Mouse (Mus musculus) CH12.LX (cell line): Measurements from ENCODE around the gene Hyou1. TPM values are rescaled to one million over a fixed set of nuclear protein-coding genes. Genes with fewer than 3 reads are reported as not detected.
A peak's percentile ranks its signal among the peaks of the same experiment; 100 is the strongest.

Experiments
- DNase-seq: peaks from one replicate; pipeline ENCODE4 v3.0.0-alpha.2; 2013; ENCODE audit errors: extremely low read depth
- H3K27ac ChIP-seq: 2 replicates; pipeline ENCODE4 v1.5.1; 2012; ENCODE audit warnings: low read depth, mild to moderate bottlenecking, control low read depth, moderate library complexity; ENCODE audit not compliant: insufficient read depth
- H3K27me3 ChIP-seq: replicated peaks from 2 replicates; pipeline ENCODE3; 2012; ENCODE audit warnings: inconsistent platforms
- H3K36me3 ChIP-seq, 2 experiments: replicated peaks in 1 of 2; 2 replicates each; pipeline versions ENCODE3 to v1.6.1; 2012; ENCODE audit warnings: inconsistent platforms in 1 of 2, low read length in 1 of 2, mild to moderate bottlenecking in 1 of 2, mixed read lengths in 1 of 2, moderate library complexity in 1 of 2; ENCODE audit not compliant: control insufficient read depth in 1 of 2, insufficient read depth in 1 of 2
- H3K4me1 ChIP-seq, 2 experiments: 2 replicates each; pipeline ENCODE4 v1.6.1; 2012; ENCODE audit warnings: inconsistent platforms in 1 of 2, moderate library complexity in 1 of 2; ENCODE audit not compliant: insufficient read depth in 2 of 2, control insufficient read depth in 1 of 2
- H3K4me2 ChIP-seq: 2 replicates; pipeline ENCODE4 v1.6.1; 2012; ENCODE audit warnings: low read depth, mild to moderate bottlenecking, control low read depth; ENCODE audit not compliant: poor library complexity, insufficient read depth, severe bottlenecking
- H3K4me3 ChIP-seq, 3 experiments: fragments of 150-350 bp in 1 of 3; sonication (generic) in 1 of 3; replicated peaks in 1 of 3; 2 replicates each; pipeline versions ENCODE3 to v1.5.1; 2011 to 2012; ENCODE audit warnings: low read depth in 2 of 3, low read length in 2 of 3, mild to moderate bottlenecking in 2 of 3, moderate library complexity in 2 of 3, control low read depth in 1 of 3, improper control_type of control experiment in 1 of 3, inconsistent platforms in 1 of 3, mixed read lengths in 1 of 3; ENCODE audit not compliant: poor library complexity in 1 of 3
- H3K79me2 ChIP-seq: replicated peaks from 2 replicates; pipeline ENCODE4 v1.6.1; 2012; ENCODE audit warnings: mild to moderate bottlenecking, moderate library complexity; ENCODE audit not compliant: control insufficient read depth, poor library complexity, insufficient read depth, severe bottlenecking; ENCODE audit errors: extremely low read depth
- H3K9ac ChIP-seq: 2 replicates; pipeline ENCODE4 v1.6.1; 2012; ENCODE audit warnings: low read depth, mild to moderate bottlenecking, control low read depth, moderate library complexity; ENCODE audit not compliant: insufficient read depth
- H3K9me3 ChIP-seq: replicated peaks from 2 replicates; pipeline ENCODE3; 2012; ENCODE audit warnings: low read length, inconsistent platforms, mixed read lengths
- CHD2 ChIP-seq: IDR thresholded peaks from 2 replicates; pipeline ENCODE4 v1.6.1; 2011; ENCODE audit warnings: low read length, improper control_type of control experiment
- CTCF ChIP-seq, 2 experiments: IDR thresholded peaks in 1 of 2; conservative IDR thresholded peaks in 1 of 2; 2 replicates each; pipeline ENCODE4 v1.5.1; 2011 to 2012; ENCODE audit warnings: low read depth in 2 of 2, low read length in 2 of 2, improper control_type of control experiment in 1 of 2, inconsistent platforms in 1 of 2, mild to moderate bottlenecking in 1 of 2, moderate library complexity in 1 of 2
- E2F4 ChIP-seq: IDR thresholded peaks from 2 replicates; pipeline ENCODE4 v1.6.1; 2011; ENCODE audit warnings: low read depth, low read length, improper control_type of control experiment; ENCODE audit not compliant: insufficient replicate concordance
- EP300 ChIP-seq: IDR thresholded peaks from 2 replicates; pipeline ENCODE4 v1.6.1; 2011; ENCODE audit warnings: low read length, improper control_type of control experiment
- GABPA ChIP-seq: IDR thresholded peaks from 2 replicates; pipeline ENCODE4 v1.6.1; 2012; ENCODE audit warnings: low read depth, low read length, improper control_type of control experiment, inconsistent platforms; ENCODE audit not compliant: insufficient replicate concordance
- IRF4 ChIP-seq: IDR thresholded peaks from 2 replicates; pipeline ENCODE4 v1.6.1; 2014; ENCODE audit warnings: low read depth, mild to moderate bottlenecking, inconsistent platforms, low read length, improper control_type of control experiment
- KAT2A ChIP-seq: IDR thresholded peaks from 2 replicates; pipeline ENCODE4 v1.6.1; 2012; ENCODE audit warnings: low read length, improper control_type of control experiment, inconsistent platforms; ENCODE audit not compliant: insufficient replicate concordance
- MAFK ChIP-seq: IDR thresholded peaks from 2 replicates; pipeline ENCODE4 v1.6.1; 2011; ENCODE audit warnings: low read length, improper control_type of control experiment; ENCODE audit not compliant: insufficient replicate concordance
- MAZ ChIP-seq: IDR thresholded peaks from 2 replicates; pipeline ENCODE4 v1.6.1; 2012; ENCODE audit warnings: low read depth, mild to moderate bottlenecking, inconsistent platforms, low read length, improper control_type of control experiment, moderate library complexity
- MEF2A ChIP-seq: IDR thresholded peaks from 2 replicates; pipeline ENCODE4 v1.6.1; 2014; ENCODE audit warnings: low read depth, mild to moderate bottlenecking, inconsistent platforms, low read length, improper control_type of control experiment, borderline replicate concordance
- MYC ChIP-seq: IDR thresholded peaks from 2 replicates; pipeline ENCODE4 v1.6.1; 2011; ENCODE audit warnings: low read depth, mild to moderate bottlenecking, improper control_type of control experiment, low read length
- NRF1 ChIP-seq: IDR thresholded peaks from 2 replicates; pipeline ENCODE4 v1.6.1; 2014; ENCODE audit warnings: low read depth, mild to moderate bottlenecking, inconsistent platforms, low read length, improper control_type of control experiment, moderate library complexity
- RAD21 ChIP-seq: IDR thresholded peaks from 2 replicates; pipeline ENCODE4 v1.6.1; 2011; ENCODE audit warnings: low read depth, mild to moderate bottlenecking, low read length, improper control_type of control experiment, moderate library complexity
- SMC3 ChIP-seq: IDR thresholded peaks from 2 replicates; pipeline ENCODE4 v1.6.1; 2011; ENCODE audit warnings: low read depth, low read length, improper control_type of control experiment
- TBP ChIP-seq: conservative IDR thresholded peaks from 2 replicates; pipeline ENCODE4 v1.6.1; 2011; ENCODE audit warnings: low read depth, low read length, improper control_type of control experiment
- UBTF ChIP-seq: IDR thresholded peaks from 2 replicates; pipeline ENCODE4 v1.6.1; 2012; ENCODE audit warnings: low read depth, mild to moderate bottlenecking, inconsistent platforms, low read length, improper control_type of control experiment, moderate library complexity
- USF1 ChIP-seq: IDR thresholded peaks from 2 replicates; pipeline ENCODE4 v1.6.1; 2014; ENCODE audit warnings: low read depth, mild to moderate bottlenecking, inconsistent platforms, low read length, improper control_type of control experiment
- USF2 ChIP-seq: conservative IDR thresholded peaks from 2 replicates; pipeline ENCODE4 v1.6.1; 2011; ENCODE audit warnings: low read depth, low read length, improper control_type of control experiment
- ZC3H11A ChIP-seq: IDR thresholded peaks from 2 replicates; pipeline ENCODE4 v1.6.1; 2012; ENCODE audit warnings: low read depth, mild to moderate bottlenecking, inconsistent platforms, low read length, improper control_type of control experiment
- ZKSCAN1 ChIP-seq: IDR thresholded peaks from 2 replicates; pipeline ENCODE4 v1.6.1; 2012; ENCODE audit warnings: low read depth, inconsistent platforms, low read length, improper control_type of control experiment, borderline replicate concordance
- ZMIZ1 ChIP-seq: IDR thresholded peaks from 2 replicates; pipeline ENCODE4 v1.6.1; 2012; ENCODE audit warnings: low read depth, mild to moderate bottlenecking, inconsistent platforms, low read length, improper control_type of control experiment
- dilution Hi-C: fragments of 300-500 bp; cut with MboI; formaldehyde crosslinking; loops from 2 replicates; pipeline ENCODE4 v1.14.3; 2020; ENCODE audit warnings: low sequenced_read_pairs; ENCODE audit not compliant: extremely low pct_unique_long_range_greater_than_20kb, extremely low pct_ligation_motif_present
- in situ Hi-C: fragments of 300-500 bp; cut with MboI; formaldehyde crosslinking; loops from 3 replicates; pipeline ENCODE4 v1.14.3; 2019; ENCODE audit warnings: low sequenced_read_pairs, low pct_ligation_motif_present, low pct_unique_long_range_greater_than_20kb, mixed read lengths
- polyA plus RNA-seq: library from polyadenylated mRNA; unstranded; fragments of >175 nt; gene quantifications from 2 replicates; pipeline ENCODE4 v1.2.1, GENCODE M21; 2012; ENCODE audit warnings: low read depth; ENCODE audit not compliant: insufficient read length
- total RNA-seq, 2 experiments: library from RNA; depleted of rRNA; stranded (reverse); fragments of 300-350 nt in 1 of 2; fragments of >200 nt in 1 of 2; gene quantifications; 2 replicates each; pipeline ENCODE4 v1.2.3; 2012 to 2014

Gene Hyou1
- total and polyA plus RNA-seq, 3 experiments: 32.6 to 89.9 (median 88.7) TPM

DNA sequence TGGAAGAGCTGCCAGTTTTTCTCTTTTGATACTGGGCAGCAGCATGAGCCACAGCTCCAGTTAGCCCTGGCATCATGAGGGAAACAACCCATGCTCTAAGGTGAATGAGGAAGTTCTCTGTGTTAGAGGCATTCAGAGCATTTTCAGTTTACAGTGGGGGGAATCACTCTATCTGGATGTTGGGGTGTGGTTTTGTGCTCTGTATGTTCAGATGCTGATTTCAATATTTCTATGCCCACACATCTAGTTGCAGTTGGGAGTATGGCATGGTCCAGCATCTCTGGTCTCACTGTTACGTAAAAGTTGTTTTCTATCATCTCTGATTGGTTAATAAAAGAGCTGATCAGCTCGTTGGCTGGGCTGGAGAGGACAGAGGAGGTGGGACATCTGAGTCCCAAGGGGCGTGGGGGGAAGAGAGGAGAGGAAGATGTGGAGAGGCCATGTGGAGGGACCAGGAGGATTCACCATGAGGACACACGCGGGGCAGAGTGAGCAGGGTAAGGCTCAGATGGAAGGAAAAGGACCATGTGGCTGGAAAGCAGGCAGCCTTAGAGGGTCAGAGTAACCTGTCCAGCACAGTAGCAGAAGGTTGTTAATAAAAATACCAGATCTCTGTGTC lies 41.1 kb downstream of the Hyou1 start (continued):
- no peak for TF ChIP-seq USF1
- no peak for TF ChIP-seq RAD21
- no peak for TF ChIP-seq ZMIZ1
- no peak for TF ChIP-seq ZKSCAN1
- TF ChIP-seq TBP: peak; percentile 47; the same call in 1 of the 2 replicates
- TF ChIP-seq SMC3: no peak

DNA sequence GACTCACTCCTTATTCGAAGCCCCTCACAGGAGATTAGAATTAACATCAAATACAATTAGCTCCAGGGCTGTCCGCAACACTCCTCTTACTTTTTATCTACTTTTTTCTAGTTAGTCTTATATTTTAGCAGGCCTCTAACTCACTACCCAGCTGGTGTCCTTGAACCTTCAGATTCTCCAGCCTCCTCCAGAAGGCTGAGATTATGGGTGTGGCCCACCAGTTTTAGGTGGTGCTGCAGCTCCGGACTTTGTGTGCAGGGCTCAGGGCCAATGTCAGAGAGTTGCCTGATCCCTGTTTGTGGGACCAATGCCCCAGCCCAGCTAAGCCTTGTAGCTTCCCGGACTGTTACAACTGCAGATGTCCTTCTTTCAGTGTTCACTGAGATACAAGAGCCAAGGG lies 44.3 kb downstream of the Hyou1 start:
- dilution Hi-C loops: no loop called here
- DNase-seq: no peak
- no peak for TF ChIP-seq KAT2A
- Histone ChIP-seq H3K79me2 (no peaks in the 10 kb centered on the region; the same call in 1 of the 2 replicates), H3K27ac (no peak overlapping the region), H3K36me3 (peaks cover 0 to 53% of the 10 kb centered on the region in 2 experiments), H3K9ac (no peak overlapping the region), H3K4me1 (peaks cover 4 to 27% of the 10 kb centered on the region in 2 experiments; a peak in 3 of 4 replicates), H3K9me3 (no peaks in the 10 kb centered on the region), H3K4me3 (no peak overlapping the region), H3K27me3 (no peaks in the 10 kb centered on the region), H3K4me2 (no peak overlapping the region)
- in situ Hi-C loops: no loop called here

DNA sequence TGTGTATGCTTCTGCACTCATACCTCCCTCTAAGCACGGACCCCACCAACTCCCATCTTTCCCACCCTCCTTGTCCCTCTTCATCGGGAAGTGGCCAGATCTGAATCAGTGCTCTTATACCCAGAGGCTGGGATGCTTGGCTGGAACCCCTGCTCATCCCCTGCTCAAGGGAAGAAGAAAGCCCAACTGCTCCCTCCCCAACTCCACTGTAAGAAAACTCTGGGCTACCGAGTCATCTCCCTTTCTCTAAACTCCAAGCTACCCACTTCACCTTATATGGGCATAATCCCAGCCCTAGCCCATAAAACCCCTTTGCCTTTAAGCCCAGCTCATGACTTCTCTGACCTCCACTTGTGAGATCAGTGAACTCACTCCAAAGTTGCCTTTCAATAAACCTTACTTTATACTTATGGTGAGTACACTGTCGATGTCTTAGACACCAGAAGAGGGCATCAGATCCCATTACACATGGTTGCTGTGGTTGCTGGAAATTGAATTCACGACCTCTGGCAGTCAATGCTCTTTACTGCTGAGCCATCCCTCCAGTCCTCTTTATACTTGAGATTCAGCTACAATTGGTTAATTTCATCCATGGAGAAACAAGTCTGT lies 53.4 kb downstream of the Hyou1 start:
- H3K4me2 ChIP-seq: no peak overlapping the region
- H3K36me3 ChIP-seq: peaks cover 0 to 29% of the 10 kb centered on the region in 2 experiments
- H3K4me1 ChIP-seq: peaks cover 8 to 32% of the 10 kb centered on the region in 2 experiments; a peak in 3 of 4 replicates
- no peaks in the 10 kb centered on the region for H3K9me3 ChIP-seq
- dilution Hi-C loops: no loop called here
- no peaks in the 10 kb centered on the region for H3K79me2 ChIP-seq
- H3K9ac ChIP-seq: no peak overlapping the region
- no peaks in the 10 kb centered on the region for H3K27me3 ChIP-seq
- H3K27ac ChIP-seq: no peak overlapping the region
- in situ Hi-C loops: no loop called here
- TF ChIP-seq E2F4 (no peak), GABPA (no peak), MAZ (no peak), CHD2 (no peak), NRF1 (no peak), IRF4 (no peak), CTCF (conservative IDR thresholded peaks at IDR 0.05 in 1 of 2, IDR thresholded peaks at IDR 0.05 in 1 of 2; ENCODE audit: low read depth in 2 of 2, low read length in 2 of 2) (peak in 1 of 2 experiments; percentile 51; a peak in 2 of 4 replicates), MAFK (no peak), MEF2A (no peak), ZMIZ1 (peak; percentile 79), RAD21 (peak; percentile 18), ZC3H11A (no peak), TBP (0 out of 2 replicates have a peak, but pooled peaks have one; percentile 31), MYC (0 out of 2 replicates have a peak, but pooled peaks have one; percentile 24), EP300 (no peak), UBTF (no peak), USF2 (no peak)
- no peak for DNase-seq
- H3K4me3 ChIP-seq: no peak overlapping the region
